Mouse (Mus musculus): ENCODE results near the gene Igflr1. TPM values are rescaled to one million over a fixed set of nuclear protein-coding genes. Genes with fewer than 3 reads are reported as not detected.

Gene Igflr1
- polyA plus RNA-seq, 1 experiment from 2014 or later: 4.1 TPM

DNA sequence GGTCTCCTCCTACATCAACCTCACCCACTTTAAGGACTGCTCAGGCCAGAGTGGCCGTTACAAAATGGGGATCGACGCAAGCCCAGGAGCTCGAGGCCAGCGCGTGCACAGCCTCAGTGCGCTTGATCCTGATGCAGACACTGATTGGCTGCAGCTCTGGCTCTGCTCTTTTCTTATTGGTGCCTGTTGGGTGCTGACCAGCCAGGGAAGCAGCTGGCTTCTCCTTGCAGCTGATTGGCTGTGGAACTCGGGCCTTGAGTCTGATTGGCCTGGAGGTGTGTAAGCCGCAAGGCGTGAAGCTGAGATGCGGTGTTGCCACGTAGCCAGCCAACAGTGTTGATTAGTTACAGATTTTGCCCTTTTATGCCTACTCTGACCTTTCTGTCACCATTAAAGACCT lies 33.6 kb downstream of the Igflr1 start, which contains the start of gene Zbtb32:
Gene Zbtb32 (minus strand): TSS at position 124 of the 400 bp plus-strand sequence.
- no peaks in the 10 kb centered on the region for H3K4me1 ChIP-seq (ENCODE audit: control insufficient read depth, insufficient read depth, low read length)
- H3K4me3 ChIP-seq (ENCODE audit: low read depth, low read length): no peak within 1 kb of the TSS
- no peaks in the 10 kb centered on the region for H3K27me3 ChIP-seq (ENCODE audit: control insufficient read depth, insufficient read depth, low read length)
- H3K27ac ChIP-seq (ENCODE audit: low read depth, low read length): no peak within 1 kb of the TSS
- peak within 1 kb of the TSS; percentile 9; the same call in 1 of the 2 replicates for H3K4me2 ChIP-seq
- no peak for ATAC-seq (ENCODE audit: low FRiP score)
- H3K9ac ChIP-seq (ENCODE audit: low read length): no peak within 1 kb of the TSS
- DNase-seq (ENCODE audit: low spot score, missing footprints): peak; percentile 39
- H3K36me3 ChIP-seq (ENCODE audit: control insufficient read depth, insufficient read depth, low read length): no peaks in the 10 kb centered on the region
- WGBS: 94% methylated on average over 12 of the region's 12 CpGs
- no peaks in the 10 kb centered on the region for H3K9me3 ChIP-seq (ENCODE audit: control insufficient read depth, low read length)

GRCm38 (mm10) chr7:30599933-30600353 lies 34.7 kb downstream of the Igflr1 start:
- WGBS: 2% methylated on average over 16 of the region's 16 CpGs
- H3K4me3 ChIP-seq (ENCODE audit: low read depth, low read length): no peak overlapping the region
- no peak overlapping the region for H3K27ac ChIP-seq (ENCODE audit: low read depth, low read length)

GRCm38 (mm10) chr7:30600651-30601050 lies 35.4 kb downstream of the Igflr1 start:
- Histone ChIP-seq H3K9ac (ENCODE audit: low read length) (peak overlapping the region; percentile 22; the same call in 1 of the 2 replicates), H3K4me1 (ENCODE audit: control insufficient read depth, insufficient read depth, low read length) (no peaks in the 10 kb centered on the region), H3K27me3 (ENCODE audit: control insufficient read depth, insufficient read depth, low read length) (no peaks in the 10 kb centered on the region), H3K36me3 (ENCODE audit: control insufficient read depth, insufficient read depth, low read length) (no peaks in the 10 kb centered on the region), H3K4me3 (ENCODE audit: low read depth, low read length) (no peak overlapping the region), H3K4me2 (no peak overlapping the region), H3K27ac (ENCODE audit: low read depth, low read length) (no peak overlapping the region), H3K9me3 (ENCODE audit: control insufficient read depth, low read length) (no peaks in the 10 kb centered on the region)
- DNase-seq (ENCODE audit: low spot score, missing footprints) (no peak), ATAC-seq (ENCODE audit: low FRiP score) (no peak)
- 68% methylated on average over 7 of the region's 7 CpGs for WGBS

More at GRCm38 (mm10) chr7:30599933-30600353, 34.7 kb downstream of the Igflr1 start:
- no peaks in the 10 kb centered on the region for H3K4me1 ChIP-seq (ENCODE audit: control insufficient read depth, insufficient read depth, low read length)
- H3K9ac ChIP-seq (ENCODE audit: low read length): no peak overlapping the region
- no peaks in the 10 kb centered on the region for H3K36me3 ChIP-seq (ENCODE audit: control insufficient read depth, insufficient read depth, low read length)
- ATAC-seq (ENCODE audit: low FRiP score): peak; percentile 99
- no peaks in the 10 kb centered on the region for H3K9me3 ChIP-seq (ENCODE audit: control insufficient read depth, low read length)
- DNase-seq (ENCODE audit: low spot score, missing footprints): peak; percentile 89
- peak overlapping the region; percentile 15; the same call in 1 of the 2 replicates for H3K4me2 ChIP-seq
- H3K27me3 ChIP-seq (ENCODE audit: control insufficient read depth, insufficient read depth, low read length): no peaks in the 10 kb centered on the region

GRCm38 (mm10) chr7:30602583-30602982 lies 37.4 kb downstream of the Igflr1 start:
- no peak overlapping the region for H3K4me3 ChIP-seq (ENCODE audit: low read depth, low read length)
- H3K36me3 ChIP-seq (ENCODE audit: control insufficient read depth, insufficient read depth, low read length): no peaks in the 10 kb centered on the region
- no peak overlapping the region for H3K27ac ChIP-seq (ENCODE audit: low read depth, low read length)
- H3K9ac ChIP-seq (ENCODE audit: low read length): no peak overlapping the region
- no peaks in the 10 kb centered on the region for H3K9me3 ChIP-seq (ENCODE audit: control insufficient read depth, low read length)
- WGBS: 50% methylated on average over 3 of the region's 3 CpGs
- no peaks in the 10 kb centered on the region for H3K4me1 ChIP-seq (ENCODE audit: control insufficient read depth, insufficient read depth, low read length)
- ATAC-seq (ENCODE audit: low FRiP score) (no peak), DNase-seq (ENCODE audit: low spot score, missing footprints) (peak; percentile 19)
- H3K4me2 ChIP-seq: no peak overlapping the region
- no peaks in the 10 kb centered on the region for H3K27me3 ChIP-seq (ENCODE audit: control insufficient read depth, insufficient read depth, low read length)

DNA sequence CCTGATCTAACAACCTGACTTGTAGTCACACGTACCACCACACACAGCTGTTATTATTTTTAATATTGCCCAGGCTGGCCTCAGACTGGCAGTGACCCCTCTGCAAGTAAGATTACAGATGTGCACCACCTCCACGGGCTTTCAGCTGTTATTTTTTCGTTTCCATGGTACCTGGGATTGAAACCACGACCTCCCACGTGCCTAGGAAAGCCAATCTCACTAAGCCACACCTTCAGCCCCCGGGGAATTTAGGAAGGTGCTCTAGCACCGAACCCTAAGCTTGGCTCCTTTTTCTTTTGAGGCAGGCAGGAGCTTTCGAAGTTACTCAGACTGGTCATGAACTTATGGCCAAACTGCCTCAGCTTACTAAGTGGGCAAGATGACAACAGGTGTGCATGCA lies 39.2 kb downstream of the Igflr1 start:
- H3K9me3 ChIP-seq (ENCODE audit: control insufficient read depth, low read length): no peaks in the 10 kb centered on the region
- DNase-seq (ENCODE audit: low spot score, missing footprints) (no peak), ATAC-seq (ENCODE audit: low FRiP score) (no peak)
- 64% methylated on average over 8 of the region's 8 CpGs for WGBS
- H3K36me3 ChIP-seq (ENCODE audit: control insufficient read depth, insufficient read depth, low read length): no peaks in the 10 kb centered on the region
- no peaks in the 10 kb centered on the region for H3K4me1 ChIP-seq (ENCODE audit: control insufficient read depth, insufficient read depth, low read length)
- H3K27me3 ChIP-seq (ENCODE audit: control insufficient read depth, insufficient read depth, low read length): no peaks in the 10 kb centered on the region
- H3K4me2 ChIP-seq: no peak overlapping the region
- H3K4me3 ChIP-seq (ENCODE audit: low read depth, low read length): no peak overlapping the region
- no peak overlapping the region for H3K27ac ChIP-seq (ENCODE audit: low read depth, low read length)
- H3K9ac ChIP-seq (ENCODE audit: low read length): no peak overlapping the region

GRCm38 (mm10) chr7:30604944-30605343 lies 39.7 kb downstream of the Igflr1 start:
- Histone ChIP-seq H3K36me3 (ENCODE audit: control insufficient read depth, insufficient read depth, low read length) (no peaks in the 10 kb centered on the region), H3K27ac (ENCODE audit: low read depth, low read length) (no peak overlapping the region), H3K4me1 (ENCODE audit: control insufficient read depth, insufficient read depth, low read length) (no peaks in the 10 kb centered on the region), H3K9ac (ENCODE audit: low read length) (no peak overlapping the region), H3K27me3 (ENCODE audit: control insufficient read depth, insufficient read depth, low read length) (no peaks in the 10 kb centered on the region), H3K4me2 (no peak overlapping the region), H3K9me3 (ENCODE audit: control insufficient read depth, low read length) (no peaks in the 10 kb centered on the region), H3K4me3 (ENCODE audit: low read depth, low read length) (no peak overlapping the region)
- ATAC-seq (ENCODE audit: low FRiP score) (no peak), DNase-seq (ENCODE audit: low spot score, missing footprints) (no peak)
- 89% methylated on average over 8 of the region's 8 CpGs for WGBS

DNA sequence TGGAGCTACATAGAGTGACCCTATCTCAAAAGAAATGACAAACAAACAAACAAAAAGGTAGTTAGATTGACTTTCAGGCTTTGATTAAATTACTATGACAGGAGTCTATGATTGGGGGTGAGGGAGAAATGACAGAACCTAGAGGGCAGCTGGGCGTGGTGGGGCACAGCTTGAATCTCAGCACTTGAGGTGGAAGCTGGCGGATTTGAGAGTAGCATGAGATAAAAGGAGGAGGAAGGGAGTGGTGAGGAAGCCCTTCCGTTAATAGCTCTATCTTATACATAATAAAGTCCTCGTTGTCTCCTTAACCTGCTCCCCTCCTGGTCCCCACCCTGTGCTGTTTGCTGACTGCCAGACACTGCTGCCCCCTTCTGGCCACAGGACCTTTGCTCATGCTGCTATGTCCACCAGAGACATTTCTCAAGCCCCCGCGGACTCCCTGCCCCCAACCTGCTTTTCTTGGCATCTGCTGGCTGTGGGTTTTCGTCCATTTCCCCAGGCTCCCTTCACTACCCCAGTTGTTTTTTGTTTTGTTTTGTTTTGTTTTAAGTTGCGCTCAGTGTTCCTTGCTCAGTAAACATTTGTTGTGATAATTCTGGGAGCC lies 42.6 kb downstream of the Igflr1 start:
- 26% methylated on average over 8 of the region's 8 CpGs for WGBS
- Histone ChIP-seq H3K4me1 (ENCODE audit: control insufficient read depth, insufficient read depth, low read length) (no peaks in the 10 kb centered on the region), H3K4me3 (ENCODE audit: low read depth, low read length) (no peak overlapping the region), H3K36me3 (ENCODE audit: control insufficient read depth, insufficient read depth, low read length) (no peaks in the 10 kb centered on the region), H3K4me2 (no peak overlapping the region), H3K9me3 (ENCODE audit: control insufficient read depth, low read length) (no peaks in the 10 kb centered on the region), H3K27me3 (ENCODE audit: control insufficient read depth, insufficient read depth, low read length) (no peaks in the 10 kb centered on the region), H3K9ac (ENCODE audit: low read length) (no peak overlapping the region), H3K27ac (ENCODE audit: low read depth, low read length) (no peak overlapping the region)
- DNase-seq (ENCODE audit: low spot score, missing footprints) (peak; percentile 90), ATAC-seq (ENCODE audit: low FRiP score) (0 out of 2 replicates have a peak, but pooled peaks have one; percentile 35)

DNA sequence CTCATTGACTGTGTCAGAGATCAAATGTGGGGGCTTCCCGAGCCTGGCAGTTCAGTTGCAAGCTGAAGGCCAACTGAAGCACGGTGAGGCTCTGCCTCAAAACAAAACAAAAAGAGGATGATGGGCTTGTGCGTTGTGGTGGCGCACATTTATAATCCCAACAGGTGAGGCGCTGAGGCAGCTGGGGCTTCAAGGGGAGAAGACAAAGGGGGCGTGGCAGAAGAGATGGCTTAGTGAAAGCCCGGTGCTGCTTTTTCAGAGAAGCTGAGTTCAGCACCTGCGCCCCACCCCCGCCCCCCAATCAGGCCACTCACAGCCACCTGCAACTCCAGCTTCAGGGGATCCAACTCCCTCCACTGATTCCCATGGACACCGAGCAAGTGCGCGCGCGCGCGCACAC lies 43.2 kb downstream of the Igflr1 start:
- WGBS: 51% methylated on average over 16 of the region's 16 CpGs
- H3K27me3 ChIP-seq (ENCODE audit: control insufficient read depth, insufficient read depth, low read length): no peaks in the 10 kb centered on the region
- no peak overlapping the region for H3K27ac ChIP-seq (ENCODE audit: low read depth, low read length)
- peak; percentile 47 for DNase-seq (ENCODE audit: low spot score, missing footprints)
- ATAC-seq (ENCODE audit: low FRiP score): no peak
- H3K4me1 ChIP-seq (ENCODE audit: control insufficient read depth, insufficient read depth, low read length): no peaks in the 10 kb centered on the region
- H3K9ac ChIP-seq (ENCODE audit: low read length): no peak overlapping the region
- H3K4me3 ChIP-seq (ENCODE audit: low read depth, low read length): no peak overlapping the region
- no peak overlapping the region for H3K4me2 ChIP-seq
- H3K9me3 ChIP-seq (ENCODE audit: control insufficient read depth, low read length): no peaks in the 10 kb centered on the region
- H3K36me3 ChIP-seq (ENCODE audit: control insufficient read depth, insufficient read depth, low read length): no peaks in the 10 kb centered on the region

DNA sequence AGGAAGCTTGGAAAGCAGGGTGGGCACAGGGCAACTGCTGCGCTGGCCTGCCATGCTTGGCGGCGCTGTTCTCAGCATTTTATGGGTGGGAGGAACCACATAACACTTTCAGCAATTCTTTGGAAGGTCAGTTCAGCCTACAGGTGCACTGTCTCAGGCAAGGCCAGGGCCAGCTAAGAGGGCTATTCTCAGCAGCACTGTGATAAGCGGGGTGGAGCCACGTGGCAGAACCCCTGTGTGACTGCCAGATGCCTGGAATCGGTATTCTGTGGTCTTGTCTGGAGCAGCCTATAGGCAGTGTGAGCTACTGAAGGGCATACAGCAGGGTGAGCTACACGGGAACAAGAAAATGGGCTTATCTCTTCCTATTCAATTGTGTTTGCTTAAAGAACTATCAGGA lies 44.8 kb downstream of the Igflr1 start:
- no peaks in the 10 kb centered on the region for H3K36me3 ChIP-seq (ENCODE audit: control insufficient read depth, insufficient read depth, low read length)
- no peak overlapping the region for H3K4me2 ChIP-seq
- H3K9me3 ChIP-seq (ENCODE audit: control insufficient read depth, low read length): no peaks in the 10 kb centered on the region
- H3K27me3 ChIP-seq (ENCODE audit: control insufficient read depth, insufficient read depth, low read length): no peaks in the 10 kb centered on the region
- H3K27ac ChIP-seq (ENCODE audit: low read depth, low read length): no peak overlapping the region
- no peak overlapping the region for H3K9ac ChIP-seq (ENCODE audit: low read length)
- no peaks in the 10 kb centered on the region for H3K4me1 ChIP-seq (ENCODE audit: control insufficient read depth, insufficient read depth, low read length)
- H3K4me3 ChIP-seq (ENCODE audit: low read depth, low read length): no peak overlapping the region
- DNase-seq (ENCODE audit: low spot score, missing footprints): no peak
- WGBS: 55% methylated on average over 7 of the region's 7 CpGs
- ATAC-seq (ENCODE audit: low FRiP score): no peak
